Mouse (Mus musculus) heart, embryonic 15.5 days (tissue): ENCODE data around the gene Cckbr. TPM values are rescaled to one million over a fixed set of nuclear protein-coding genes. Genes with fewer than 3 reads are reported as not detected.

ENCODE experiments used
- ATAC-seq: fragments of 200-750 bp; cut with Nextera tagmentation; replicated peaks from 2 replicates; pipeline ENCODE4 v1.8.0; 2017; ENCODE audit warnings: low read depth, moderate TSS enrichment; ENCODE audit not compliant: insufficient number of reproducible peaks, insufficient read depth, low FRiP score
- H3K27ac ChIP-seq: fragments of 300-500 bp; sonication (generic); 2 replicates; pipeline ENCODE4 v1.5.1; 2015; ENCODE audit warnings: mild to moderate bottlenecking, inconsistent platforms
- H3K27me3 ChIP-seq: fragments of 300-500 bp; sonication (generic); 2 replicates; pipeline ENCODE4 v1.6.1; 2015; ENCODE audit warnings: inconsistent platforms
- H3K36me3 ChIP-seq: fragments of 300-500 bp; sonication (generic); 2 replicates; pipeline ENCODE4 v1.6.1; 2015; ENCODE audit warnings: mild to moderate bottlenecking, inconsistent platforms
- H3K4me1 ChIP-seq: fragments of 300-500 bp; sonication (generic); replicated peaks from 2 replicates; pipeline ENCODE4 v1.6.1; 2015; ENCODE audit warnings: inconsistent platforms
- H3K4me2 ChIP-seq: fragments of 300-500 bp; sonication (generic); 2 replicates; pipeline ENCODE4 v1.6.1; 2015; ENCODE audit warnings: inconsistent platforms, mild to moderate bottlenecking, moderate library complexity
- H3K4me3 ChIP-seq: fragments of 300-500 bp; sonication (generic); 2 replicates; pipeline ENCODE4 v1.5.1; 2015; ENCODE audit warnings: mild to moderate bottlenecking, inconsistent platforms
- H3K9ac ChIP-seq: fragments of 300-500 bp; sonication (generic); 2 replicates; pipeline ENCODE4 v1.6.1; 2015; ENCODE audit warnings: mild to moderate bottlenecking, inconsistent platforms
- H3K9me3 ChIP-seq: fragments of 300-500 bp; sonication (generic); replicated peaks from 2 replicates; pipeline ENCODE4 v1.6.1; 2016; ENCODE audit warnings: inconsistent platforms
- WGBS: fragments of 180-500 bp; shearing (Covaris S2); methylation state at CpG from one replicate; pipeline ENCODE4 v1.1.7; 2015; ENCODE audit warnings: mixed read lengths; 5-methylcytosine and 5-hydroxymethylcytosine counted together
- polyA plus RNA-seq: library from polyadenylated mRNA; unstranded; fragments of >200 nt; fragmentation: Nextera tagmentation; extraction: Ambion mirVana; gene quantifications from 2 replicates; pipeline ENCODE4 v1.2.1, GENCODE M21; 2015

Gene Cckbr
- polyA plus RNA-seq, 1 experiment from 2014 or later: not detected

DNA sequence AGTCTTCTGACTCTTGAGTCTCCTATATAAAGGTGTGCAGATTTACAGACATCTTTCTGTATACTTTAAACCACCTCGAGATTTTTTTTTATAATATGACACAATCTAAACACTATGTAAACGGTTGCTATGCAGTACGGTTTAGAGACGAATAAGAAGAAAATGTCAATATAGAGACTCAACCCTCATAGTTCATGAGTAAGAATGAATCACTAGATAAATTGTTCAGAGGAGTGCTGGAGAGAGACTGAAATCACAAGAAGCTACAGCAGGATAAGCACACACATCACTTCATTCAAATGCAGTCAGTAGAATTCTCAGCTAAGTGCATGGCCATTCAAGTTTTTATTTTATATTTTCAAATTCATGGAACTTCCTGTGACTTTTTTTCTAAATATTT, 76.5 kb downstream of the Cckbr start:
- H3K27me3 ChIP-seq: no peaks in the 10 kb centered on the region
- H3K9ac ChIP-seq: no peak overlapping the region
- no peaks in the 10 kb centered on the region for H3K36me3 ChIP-seq
- H3K9me3 ChIP-seq: no peaks in the 10 kb centered on the region
- no peak overlapping the region for H3K4me3 ChIP-seq
- H3K4me2 ChIP-seq: no peak overlapping the region
- H3K4me1 ChIP-seq: no peaks in the 10 kb centered on the region; the same call in 1 of the 2 replicates
- 68% methylated on average over 4 of the region's 4 CpGs for WGBS
- H3K27ac ChIP-seq: no peak overlapping the region
- no peak for ATAC-seq

DNA sequence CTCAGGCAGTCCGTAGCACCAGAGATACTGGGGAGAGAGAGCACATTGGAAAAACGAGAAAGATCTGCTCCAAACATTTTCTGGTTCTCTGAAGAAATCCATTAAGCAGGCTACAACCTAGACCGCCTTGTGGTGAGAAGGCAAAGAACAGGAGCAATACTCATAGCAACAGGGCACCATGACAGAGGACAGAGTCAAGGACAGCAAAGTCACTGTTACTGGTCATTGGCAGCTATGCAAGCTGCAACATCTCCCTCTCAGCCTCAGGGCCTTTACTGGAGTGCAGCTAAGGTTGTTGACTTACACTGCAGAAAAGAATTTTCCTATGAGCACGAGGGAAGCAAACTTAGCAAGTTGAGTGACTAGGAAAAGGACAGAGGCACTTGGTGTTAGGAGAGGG, 81.7 kb downstream of the Cckbr start:
- 45% methylated on average over 4 of the region's 4 CpGs for WGBS

GRCm38 (mm10) chr7:105510143-105510542, 84.6 kb downstream of the Cckbr start:
- no peak overlapping the region for H3K27ac ChIP-seq
- 0 out of 2 replicates have a peak, but pooled peaks have one; percentile 35 for ATAC-seq
- no peak overlapping the region for H3K9ac ChIP-seq
- WGBS: 50% methylated on average over 5 of the region's 5 CpGs
- no peaks in the 10 kb centered on the region for H3K36me3 ChIP-seq
- H3K4me1 ChIP-seq: no peaks in the 10 kb centered on the region
- no peak overlapping the region for H3K4me2 ChIP-seq
- H3K9me3 ChIP-seq: no peaks in the 10 kb centered on the region
- H3K27me3 ChIP-seq: no peaks in the 10 kb centered on the region
- no peak overlapping the region for H3K4me3 ChIP-seq

More for the DNA sequence above, 81.7 kb downstream of the Cckbr start:
- Histone ChIP-seq H3K27me3 (no peaks in the 10 kb centered on the region), H3K9me3 (no peaks in the 10 kb centered on the region), H3K9ac (no peak overlapping the region), H3K36me3 (no peaks in the 10 kb centered on the region), H3K4me3 (no peak overlapping the region), H3K4me1 (no peaks in the 10 kb centered on the region), H3K4me2 (no peak overlapping the region), H3K27ac (no peak overlapping the region)
- no peak for ATAC-seq

GRCm38 (mm10) chr7:105513845-105514291, 88.3 kb downstream of the Cckbr start:
- no peaks in the 10 kb centered on the region for H3K9me3 ChIP-seq
- no peak overlapping the region for H3K4me3 ChIP-seq
- no peak overlapping the region for H3K4me2 ChIP-seq
- ATAC-seq: no peak
- H3K4me1 ChIP-seq: no peaks in the 10 kb centered on the region
- 46% methylated on average over 5 of the region's 5 CpGs for WGBS
- H3K9ac ChIP-seq: no peak overlapping the region
- H3K27ac ChIP-seq: no peak overlapping the region
- no peaks in the 10 kb centered on the region for H3K36me3 ChIP-seq
- H3K27me3 ChIP-seq: 0 out of 2 replicates have a peak, but pooled peaks cover 4% of the 10 kb centered on the region

DNA sequence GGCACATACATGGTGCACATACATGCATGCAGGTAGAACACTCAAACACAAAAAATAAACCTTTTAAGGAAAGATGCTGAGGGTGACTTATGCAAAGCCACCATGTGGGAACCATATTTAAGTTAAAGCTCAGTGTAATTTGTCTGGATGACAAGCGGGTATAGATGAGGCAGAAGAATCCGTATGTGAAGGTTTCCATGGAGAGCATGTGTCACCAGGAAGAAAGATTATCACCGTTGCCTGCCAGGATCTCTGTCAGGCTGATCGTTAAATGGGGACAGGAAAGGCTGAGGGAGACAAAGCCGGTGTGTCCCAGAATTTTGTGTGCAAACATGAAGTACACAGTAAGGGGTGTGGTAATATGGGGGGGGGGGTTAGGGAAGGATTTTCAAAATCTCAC, 89.0 kb downstream of the Cckbr start:
- no peak for ATAC-seq
- no peaks in the 10 kb centered on the region for H3K4me1 ChIP-seq
- H3K9me3 ChIP-seq: no peaks in the 10 kb centered on the region
- H3K36me3 ChIP-seq: no peaks in the 10 kb centered on the region
- H3K9ac ChIP-seq: no peak overlapping the region
- no peak overlapping the region for H3K4me2 ChIP-seq
- H3K27ac ChIP-seq: no peak overlapping the region
- H3K4me3 ChIP-seq: no peak overlapping the region
- WGBS: 54% methylated on average over 5 of the region's 5 CpGs
- 0 out of 2 replicates have a peak, but pooled peaks cover 4% of the 10 kb centered on the region for H3K27me3 ChIP-seq

DNA sequence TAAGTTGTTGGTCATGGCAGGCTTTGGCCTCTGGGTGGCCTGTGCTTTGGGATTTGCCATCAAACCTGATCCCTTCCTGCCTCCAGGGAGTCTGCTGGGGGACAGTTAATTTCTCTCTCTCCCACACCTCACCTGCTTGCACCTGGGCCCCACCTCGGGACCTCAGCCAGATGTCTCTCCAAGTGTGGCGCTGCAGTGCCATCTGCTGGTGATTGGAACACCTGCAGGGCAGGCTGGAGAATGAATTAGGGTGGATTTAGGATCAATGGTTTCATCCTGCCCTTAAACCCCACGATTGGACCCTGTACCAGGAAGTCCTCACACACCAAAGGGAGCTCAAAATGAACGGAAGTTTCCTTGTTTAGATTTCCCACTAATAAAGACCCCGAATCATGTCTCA, 89.6 kb downstream of the Cckbr start:
- no peak overlapping the region for H3K9ac ChIP-seq
- H3K27ac ChIP-seq: no peak overlapping the region
- no peak overlapping the region for H3K4me2 ChIP-seq
- 0 out of 2 replicates have a peak, but pooled peaks cover 4% of the 10 kb centered on the region for H3K27me3 ChIP-seq
- no peaks in the 10 kb centered on the region for H3K4me1 ChIP-seq
- WGBS: 8% methylated on average over 5 of the region's 5 CpGs
- no peaks in the 10 kb centered on the region for H3K9me3 ChIP-seq
- ATAC-seq: no peak
- H3K36me3 ChIP-seq: no peaks in the 10 kb centered on the region
- H3K4me3 ChIP-seq: no peak overlapping the region

GRCm38 (mm10) chr7:105516669-105517360, 91.3 kb downstream of the Cckbr start:
- Histone ChIP-seq H3K9ac (no peak overlapping the region), H3K27ac (no peak overlapping the region), H3K4me3 (no peak overlapping the region), H3K9me3 (no peaks in the 10 kb centered on the region), H3K4me1 (no peaks in the 10 kb centered on the region), H3K36me3 (no peaks in the 10 kb centered on the region), H3K27me3 (0 out of 2 replicates have a peak, but pooled peaks cover 4% of the 10 kb centered on the region), H3K4me2 (no peak overlapping the region)
- WGBS: 43% methylated on average over 9 of the region's 9 CpGs
- ATAC-seq: no peak

DNA sequence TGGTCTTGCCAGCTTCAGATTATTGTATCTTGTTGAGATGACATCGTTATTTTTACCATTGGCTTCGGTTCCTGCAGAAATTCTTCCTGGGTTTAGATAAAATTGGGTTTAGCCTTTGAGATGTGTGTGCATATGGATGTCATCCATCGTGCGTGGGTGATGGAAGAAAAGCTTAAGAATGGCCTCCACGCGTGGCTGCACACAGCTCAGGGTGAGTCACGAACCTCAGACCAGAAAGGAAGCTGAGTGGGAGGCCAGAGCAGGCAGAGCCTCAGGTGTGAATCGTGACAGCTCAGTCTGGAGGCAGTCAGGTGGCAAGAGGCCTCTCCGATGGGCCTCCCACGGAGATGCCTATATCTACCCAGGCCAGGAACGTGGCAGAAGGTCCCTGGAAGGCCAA, 93.8 kb downstream of the Cckbr start:
- ATAC-seq: no peak
- Histone ChIP-seq H3K4me1 (no peaks in the 10 kb centered on the region), H3K36me3 (no peaks in the 10 kb centered on the region), H3K9ac (no peak overlapping the region), H3K4me2 (no peak overlapping the region), H3K9me3 (no peaks in the 10 kb centered on the region), H3K4me3 (no peak overlapping the region), H3K27ac (no peak overlapping the region), H3K27me3 (0 out of 2 replicates have a peak, but pooled peaks cover 4% of the 10 kb centered on the region)
- 65% methylated on average over 11 of the region's 11 CpGs for WGBS

DNA sequence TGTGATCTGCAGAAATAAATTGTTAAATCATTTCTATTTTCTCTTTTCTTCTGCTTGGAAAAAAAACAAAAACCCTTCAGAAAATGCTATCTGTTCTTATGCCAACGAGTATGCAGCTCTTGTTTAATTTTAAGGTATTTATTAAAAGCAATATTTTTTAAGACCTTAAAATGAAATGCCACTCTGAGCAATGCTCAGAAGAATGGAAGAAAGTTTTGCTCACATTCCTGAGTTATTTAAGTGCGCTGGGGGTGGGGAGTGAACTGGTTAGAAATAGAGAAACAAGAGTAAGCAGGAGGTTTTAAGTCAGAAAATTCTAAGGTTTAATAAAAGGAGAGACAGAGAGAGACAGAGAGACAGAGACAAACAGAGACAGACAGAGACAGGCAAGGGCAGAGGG, 94.2 kb downstream of the Cckbr start:
- Histone ChIP-seq H3K9me3 (no peaks in the 10 kb centered on the region), H3K27ac (no peak overlapping the region), H3K4me1 (no peaks in the 10 kb centered on the region), H3K27me3 (0 out of 2 replicates have a peak, but pooled peaks cover 4% of the 10 kb centered on the region), H3K9ac (no peak overlapping the region), H3K4me2 (no peak overlapping the region), H3K36me3 (no peaks in the 10 kb centered on the region), H3K4me3 (no peak overlapping the region)
- ATAC-seq: no peak
- WGBS: 62% methylated on average over 2 of the region's 2 CpGs

GRCm38 (mm10) chr7:105520201-105520600, 94.7 kb downstream of the Cckbr start:
- 31% methylated on average over 6 of the region's 6 CpGs for WGBS
- Histone ChIP-seq H3K4me2 (no peak overlapping the region), H3K4me1 (no peaks in the 10 kb centered on the region), H3K4me3 (no peak overlapping the region), H3K36me3 (no peaks in the 10 kb centered on the region), H3K9me3 (no peaks in the 10 kb centered on the region), H3K27me3 (0 out of 2 replicates have a peak, but pooled peaks cover 4% of the 10 kb centered on the region), H3K27ac (no peak overlapping the region), H3K9ac (no peak overlapping the region)
- no peak for ATAC-seq
